Mouse (Mus musculus): ENCODE results near the gene Obox8. TPM values are rescaled to one million over a fixed set of nuclear protein-coding genes. Genes with fewer than 3 reads are reported as not detected.
A peak's percentile ranks its signal among the peaks of the same experiment; 100 is the strongest.

Gene Obox8
- polyA plus RNA-seq (2014; fragmentation: Nextera tagmentation; extraction: Ambion mirVana), result not detected in 2 replicates

DNA sequence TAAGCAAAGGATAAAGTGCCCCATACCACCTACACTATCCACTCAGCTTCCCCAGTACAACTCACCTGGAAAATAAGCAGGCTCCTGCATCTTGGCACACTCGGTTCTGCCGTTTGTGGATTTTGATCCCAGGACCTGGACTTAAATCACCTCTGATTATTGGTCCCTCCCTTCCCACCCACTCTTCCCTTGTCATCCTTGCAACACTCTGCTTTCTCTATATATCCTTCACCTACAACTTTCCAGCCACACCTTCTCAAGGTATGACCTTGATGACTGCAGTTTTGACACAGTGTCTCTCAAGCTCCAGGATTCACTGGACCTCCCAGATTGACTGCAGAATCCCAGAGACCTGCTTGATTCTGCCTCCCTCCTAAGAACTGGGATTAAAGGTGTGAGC is at the start of gene Obox8:
TSS of gene Obox8 (minus strand) at position 101 of the 400 bp plus-strand sequence.
- no peak within 1 kb of the TSS for H3K27ac ChIP-seq (ENCODE audit: low read depth, low read length)
- no peak within 1 kb of the TSS for H3K9ac ChIP-seq (ENCODE audit: low read depth, low read length)
- DNase-seq (ENCODE audit: low spot score) (no peak), ATAC-seq (replicated peaks; ENCODE audit: low FRiP score) (no peak)
- 78% methylated on average over 2 of the region's 2 CpGs for WGBS
- no peak within 1 kb of the TSS for H3K4me2 ChIP-seq
- H3K4me1 ChIP-seq (replicated peaks; ENCODE audit: control insufficient read depth, insufficient read depth, low read length), result no peaks in the 10 kb centered on the region
- no peaks in the 10 kb centered on the region for H3K9me3 ChIP-seq (ENCODE audit: control insufficient read depth, low read length)
- no peak within 1 kb of the TSS for H3K4me3 ChIP-seq (ENCODE audit: low read depth, low read length)
- no peaks in the 10 kb centered on the region for H3K27me3 ChIP-seq (replicated peaks; ENCODE audit: control insufficient read depth, insufficient read depth, low read length)
- H3K36me3 ChIP-seq (ENCODE audit: control insufficient read depth, insufficient read depth, low read length), result no peaks in the 10 kb centered on the region

DNA sequence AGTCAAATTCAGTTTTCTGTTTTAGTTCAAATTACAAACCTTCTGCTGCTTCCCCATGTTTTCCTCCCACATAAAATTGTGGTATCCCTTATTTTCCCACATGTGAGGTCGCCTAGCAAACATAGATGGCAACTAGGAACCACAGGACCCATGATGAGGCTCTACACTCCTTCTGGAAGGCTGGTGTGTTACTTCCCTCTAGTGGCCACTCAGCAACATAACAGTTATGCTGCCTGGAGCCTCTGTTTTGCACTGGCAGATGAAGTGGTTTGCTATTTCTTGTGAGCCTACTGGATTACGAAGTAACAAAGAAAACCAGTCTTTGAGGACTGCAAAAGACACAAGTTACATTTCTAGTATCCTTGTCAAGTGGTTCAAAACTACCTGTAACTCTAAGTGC is 16.1 kb downstream of the Obox8 start:
- Histone ChIP-seq H3K27ac (ENCODE audit: low read depth, low read length) (no peak overlapping the region), H3K4me2 (no peak overlapping the region), H3K36me3 (ENCODE audit: control insufficient read depth, insufficient read depth, low read length) (no peaks in the 10 kb centered on the region), H3K9ac (ENCODE audit: low read depth, low read length) (no peak overlapping the region), H3K9me3 (ENCODE audit: control insufficient read depth, low read length) (0 out of 2 replicates have a peak, but pooled peaks cover 1% of the 10 kb centered on the region), H3K27me3 (replicated peaks; ENCODE audit: control insufficient read depth, insufficient read depth, low read length) (no peaks in the 10 kb centered on the region), H3K4me1 (replicated peaks; ENCODE audit: control insufficient read depth, insufficient read depth, low read length) (no peaks in the 10 kb centered on the region), H3K4me3 (ENCODE audit: low read depth, low read length) (no peak overlapping the region)
- WGBS, result 26% methylated on average over 2 of the region's 2 CpGs
- DNase-seq (ENCODE audit: low spot score) (no peak), ATAC-seq (replicated peaks; ENCODE audit: low FRiP score) (0 out of 2 replicates have a peak, but pooled peaks have one; percentile 43)

DNA sequence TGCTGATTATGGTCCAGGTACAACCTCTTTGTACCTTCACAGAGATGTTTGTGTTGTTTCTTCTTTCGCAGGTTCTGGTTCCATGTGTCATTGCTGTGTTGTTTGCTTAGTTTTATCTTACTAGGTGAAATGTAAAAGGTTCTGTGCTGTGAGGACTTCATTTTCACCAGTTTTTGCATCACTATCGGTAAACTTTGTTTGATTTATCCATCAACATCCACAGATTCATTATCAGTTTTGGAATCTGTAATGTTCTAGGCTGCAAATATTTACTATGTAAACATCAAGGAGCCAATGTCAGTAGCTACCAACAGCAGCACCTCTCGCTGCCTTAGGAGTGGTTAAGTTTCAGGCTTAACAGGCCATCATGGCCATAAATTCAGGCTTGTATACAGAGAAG is 24.7 kb downstream of the Obox8 start:
- Histone ChIP-seq H3K4me1 (replicated peaks; ENCODE audit: control insufficient read depth, insufficient read depth, low read length) (no peaks in the 10 kb centered on the region), H3K4me3 (ENCODE audit: low read depth, low read length) (no peak overlapping the region), H3K4me2 (no peak overlapping the region), H3K9ac (ENCODE audit: low read depth, low read length) (no peak overlapping the region), H3K27me3 (replicated peaks; ENCODE audit: control insufficient read depth, insufficient read depth, low read length) (no peaks in the 10 kb centered on the region), H3K36me3 (ENCODE audit: control insufficient read depth, insufficient read depth, low read length) (no peaks in the 10 kb centered on the region), H3K27ac (ENCODE audit: low read depth, low read length) (no peak overlapping the region), H3K9me3 (ENCODE audit: control insufficient read depth, low read length) (peaks cover 8% of the 10 kb centered on the region; the same call in 1 of the 2 replicates)
- WGBS, result 63% methylated on average over 3 of the region's 3 CpGs
- ATAC-seq (replicated peaks; ENCODE audit: low FRiP score), result no peak
- no peak for DNase-seq (ENCODE audit: low spot score)

DNA sequence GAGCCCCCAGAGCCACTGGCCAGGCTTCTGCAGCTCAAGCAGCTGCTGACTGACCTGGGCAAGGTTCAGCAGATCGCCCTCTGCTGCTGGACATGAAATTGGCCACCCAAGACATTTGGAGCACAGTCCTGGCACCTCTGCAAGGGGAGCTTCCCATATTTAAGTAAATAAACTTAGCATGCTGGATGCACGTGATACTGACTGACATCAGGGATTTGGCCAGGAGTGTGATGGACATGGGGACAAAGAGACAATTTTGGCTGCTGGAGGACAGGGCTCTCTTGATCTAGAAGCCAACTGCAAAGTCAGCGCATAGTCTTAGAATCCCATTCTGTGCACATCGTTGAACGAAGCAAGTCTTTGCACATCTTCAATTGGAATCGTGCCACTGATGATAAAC is 25.8 kb downstream of the Obox8 start:
- WGBS, result 80% methylated on average over 6 of the region's 6 CpGs
- Histone ChIP-seq H3K27ac (ENCODE audit: low read depth, low read length) (no peak overlapping the region), H3K27me3 (replicated peaks; ENCODE audit: control insufficient read depth, insufficient read depth, low read length) (no peaks in the 10 kb centered on the region), H3K36me3 (ENCODE audit: control insufficient read depth, insufficient read depth, low read length) (no peaks in the 10 kb centered on the region), H3K4me2 (no peak overlapping the region), H3K4me1 (replicated peaks; ENCODE audit: control insufficient read depth, insufficient read depth, low read length) (no peaks in the 10 kb centered on the region), H3K9ac (ENCODE audit: low read depth, low read length) (no peak overlapping the region), H3K9me3 (ENCODE audit: control insufficient read depth, low read length) (peaks cover 8% of the 10 kb centered on the region; the same call in 1 of the 2 replicates), H3K4me3 (ENCODE audit: low read depth, low read length) (no peak overlapping the region)
- ATAC-seq (replicated peaks; ENCODE audit: low FRiP score) (no peak), DNase-seq (ENCODE audit: low spot score) (no peak)

Other genes with a start within 250 kb of the Obox8 start
- not detected in 2 replicates for gene Sult2a3, start 210.5 kb downstream of the Obox8 start, polyA plus RNA-seq (2014; fragmentation: Nextera tagmentation; extraction: Ambion mirVana)
- gene Sult2a6, start 78.7 kb downstream of the Obox8 start, polyA plus RNA-seq (2014; fragmentation: Nextera tagmentation; extraction: Ambion mirVana), result not detected in 2 replicates
- 1.9 and 3.3 TPM in 2 replicates for gene Sult2a8, start 113.2 kb upstream of the Obox8 start, polyA plus RNA-seq (2014; fragmentation: Nextera tagmentation; extraction: Ambion mirVana)
- not detected in 2 replicates for gene Sult2a7, start 160.7 kb upstream of the Obox8 start, polyA plus RNA-seq (2014; fragmentation: Nextera tagmentation; extraction: Ambion mirVana)
- 0.04 and 0.11 TPM in 2 replicates for gene Vmn1r90, start 229.9 kb upstream of the Obox8 start, polyA plus RNA-seq (2014; fragmentation: Nextera tagmentation; extraction: Ambion mirVana)